Mouse (Mus musculus): ENCODE measurements around the gene Gm11985. TPM values are rescaled to one million over a fixed set of nuclear protein-coding genes. Genes with fewer than 3 reads are reported as not detected.

Gm11985 gene
- polyA plus RNA-seq, 1 experiment from 2014 or later, result not detected

- Histone ChIP-seq H3K4me3 (ENCODE audit: inconsistent target) (no peak overlapping the region), H3K27ac (no peak overlapping the region), H3K79me2 (ENCODE audit: inconsistent target) (no peaks in the 10 kb centered on the region), H3K36me3 (ENCODE audit: inconsistent target) (no peaks in the 10 kb centered on the region)
- 97% methylated on average over 5 of the region's 5 CpGs for WGBS (ENCODE audit: missing documents)
These were observed 54.6 kb downstream of the Gm11985 start for GRCm38 (mm10) chr11:7133736-7134135.

Other genes starting within 250 kb of the Gm11985 start
- not detected in 3 replicates for gene Adcy1, start 125.1 kb downstream of the Gm11985 start, polyA plus RNA-seq (2018)
- not detected in 3 replicates for gene Igfbp1, start 9.2 kb upstream of the Gm11985 start, polyA plus RNA-seq (2018)
- not detected in 3 replicates for gene Igfbp3, start 25.4 kb upstream of the Gm11985 start, polyA plus RNA-seq (2018)

Measured in macrophage (primary cell).